Mouse (Mus musculus) Patski (cell line): Measurements from ENCODE around the gene Gm4133. TPM values are rescaled to one million over a fixed set of nuclear protein-coding genes. Genes with fewer than 3 reads are reported as not detected.
"Not testable (repeated sequence)": the region's sequence is repeated elsewhere in the genome, so short reads cannot be mapped to it uniquely, and the experiment has no call there.

Experiments used
- ATAC-seq: fragments of 100-300 bp; one replicate; pipeline ENCODE4 v1.8.0; 2021
- CTCF ChIA-PET: fragments of 350-600 bp; sonication (Branson Sonifier 250); formaldehyde crosslinking; loops from one replicate; lab custom pipeline; 2022; ENCODE audit warnings: inconsistent platforms; lab: Charles Lee
- POLR2A ChIA-PET: fragments of 350-600 bp; sonication (Branson Sonifier 250); formaldehyde crosslinking; loops from one replicate; lab custom pipeline; 2022; ENCODE audit warnings: antibody characterized with exemption, inconsistent platforms; lab: Charles Lee
- DNase-seq: peaks from one replicate; pipeline ENCODE4 v3.0.0-alpha.2; 2011; ENCODE audit warnings: low read depth, low spot score
- H3K27me3 ChIP-seq: fragments of 371-371 bp; one replicate; pipeline ENCODE4 v1.5.1; 2021
- in situ Hi-C: fragments of 300-500 bp; cut with MboI; formaldehyde crosslinking; loops from 3 replicates; pipeline ENCODE4 v1.11.1; 2018; ENCODE audit warnings: low pct_unique_long_range_greater_than_20kb, mixed read lengths
- polyA plus RNA-seq: library from polyadenylated mRNA; unstranded; gene quantifications from one replicate; pipeline ENCODE4 v1.2.3, GENCODE M21; 2021

Gene Gm4133
- polyA plus RNA-seq: not detected

DNA sequence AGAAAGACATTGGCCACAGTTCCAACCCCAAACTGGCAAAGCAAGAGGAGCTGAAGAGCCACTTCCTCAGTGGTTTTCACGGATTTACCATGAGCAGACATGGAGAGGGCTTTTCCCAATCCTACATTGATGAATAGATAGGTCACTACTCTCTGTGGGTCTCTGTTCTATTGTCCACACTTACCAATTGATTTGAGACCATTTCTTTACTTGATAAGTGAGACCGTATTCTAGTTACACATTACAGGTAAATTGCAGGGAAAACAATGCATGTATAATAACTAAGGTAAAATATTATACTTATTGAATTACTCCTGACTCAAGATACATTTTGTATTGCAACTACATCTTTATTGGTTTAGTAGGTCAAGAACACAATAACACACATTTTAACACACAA is at the start of gene Gm4133:
Gene Gm4133 (minus strand): TSS at position 101 of the 400 bp plus-strand sequence.
- DNase-seq, POLR2A ChIA-PET, H3K27me3 ChIP-seq, ATAC-seq, CTCF ChIA-PET, in situ Hi-C loops: not testable (repeated sequence)

DNA sequence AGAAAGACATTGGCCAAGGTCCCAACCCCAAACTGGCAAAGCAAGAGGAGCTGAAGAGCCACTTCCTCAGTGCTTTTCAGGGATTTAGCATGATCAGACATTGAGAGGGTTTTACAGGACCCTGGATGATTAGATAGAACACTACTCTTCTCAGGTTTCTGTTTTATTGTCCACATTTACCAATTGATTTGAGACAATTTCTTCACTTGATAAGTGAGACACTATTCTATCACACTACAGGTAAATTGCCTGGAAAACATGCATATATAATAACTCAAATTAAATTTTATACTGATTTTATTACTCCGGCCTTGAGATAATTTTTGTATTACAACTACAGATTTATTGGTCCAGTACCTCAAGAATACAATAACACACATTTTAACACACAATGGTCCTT is 41.4 kb upstream of the Gm4133 start, which contains the start of gene Gm5728:
Gene Gm5728 (minus strand): TSS at position 101 of the 400 bp plus-strand sequence.
- CTCF ChIA-PET, ATAC-seq: not testable (repeated sequence)

More for the DNA sequence above, 41.4 kb upstream of the Gm4133 start, which contains the start of gene Gm5728:
- DNase-seq, POLR2A ChIA-PET, H3K27me3 ChIP-seq, in situ Hi-C loops: not testable (repeated sequence)

Other genes starting within 250 kb of the Gm4133 start
- not detected for gene Vmn1r91, start 234.4 kb downstream of the Gm4133 start, polyA plus RNA-seq
- gene Gm16442, start 211.5 kb downstream of the Gm4133 start, polyA plus RNA-seq: not detected
- gene Vmn1r93, start 195.0 kb downstream of the Gm4133 start, polyA plus RNA-seq: not detected
- gene Vmn1r94, start 165.7 kb downstream of the Gm4133 start, polyA plus RNA-seq: not detected
- not detected for gene Vmn1r95, start 140.4 kb downstream of the Gm4133 start, polyA plus RNA-seq
- not detected for gene Gm6164, start 128.5 kb downstream of the Gm4133 start, polyA plus RNA-seq
- not detected for gene Gm4498, start 100.2 kb downstream of the Gm4133 start, polyA plus RNA-seq
- gene Gm5890, start 71.2 kb downstream of the Gm4133 start, polyA plus RNA-seq: not detected
- gene Gm5728, start 41.3 kb upstream of the Gm4133 start, polyA plus RNA-seq: not detected
- gene Vmn1r100, start 83.9 kb upstream of the Gm4133 start, polyA plus RNA-seq: not detected
- not detected for gene Vmn1r101, start 108.5 kb upstream of the Gm4133 start, polyA plus RNA-seq
- gene Gm10670, start 140.9 kb upstream of the Gm4133 start, polyA plus RNA-seq: not detected
- not detected for gene Vmn1r103, start 176.5 kb upstream of the Gm4133 start, polyA plus RNA-seq
- not detected for gene Vmn1r104, start 199.8 kb upstream of the Gm4133 start, polyA plus RNA-seq
- gene Gm5726, start 211.7 kb upstream of the Gm4133 start, polyA plus RNA-seq: not detected
- gene Gm4141, start 242.2 kb upstream of the Gm4133 start, polyA plus RNA-seq: not detected